Mouse (Mus musculus) telencephalon, adult 2 months (tissue): ENCODE measurements around the gene Dpm3.

Experiments
- DNase-seq: peaks from one replicate; pipeline ENCODE4 v3.0.0-alpha.2; 2011; ENCODE audit warnings: low read depth, low spot score

Dpm3 gene

GRCm38 (mm10) chr3:89268916-89269315 is 9.8 kb downstream of the Dpm3 start:
- DNase-seq = no peak

- no peak for DNase-seq
Observed at GRCm38 (mm10) chr3:89270051-89270755, 11.0 kb downstream of the Dpm3 start, which contains the start of gene Slc50a1. Gene Slc50a1, minus strand, starts transcription at chr3:89270570.

GRCm38 (mm10) chr3:89270891-89271290 is 11.7 kb downstream of the Dpm3 start:
- DNase-seq = no peak

GRCm38 (mm10) chr3:89271760-89272159 is 12.6 kb downstream of the Dpm3 start:
- DNase-seq = no peak

GRCm38 (mm10) chr3:89276061-89276460 is 16.9 kb downstream of the Dpm3 start:
- DNase-seq = no peak

- no peak for DNase-seq
Observed at GRCm38 (mm10) chr3:89277281-89278021, 18.3 kb downstream of the Dpm3 start.

GRCm38 (mm10) chr3:89278107-89278506 is 18.9 kb downstream of the Dpm3 start:
- no peak for DNase-seq

- no peak for DNase-seq
Observed at GRCm38 (mm10) chr3:89278643-89279042, 19.5 kb downstream of the Dpm3 start.

- no peak for DNase-seq
Observed at GRCm38 (mm10) chr3:89279153-89279890, 20.2 kb downstream of the Dpm3 start.

GRCm38 (mm10) chr3:89280050-89280605 is 21.0 kb downstream of the Dpm3 start:
- no peak for DNase-seq

- DNase-seq = no peak
Observed at GRCm38 (mm10) chr3:89280606-89281511, 21.7 kb downstream of the Dpm3 start, which contains the start of gene Efna1. Gene Efna1, minus strand, starts transcription at chr3:89281142.

GRCm38 (mm10) chr3:89281579-89282290 is 22.6 kb downstream of the Dpm3 start:
- DNase-seq = no peak

GRCm38 (mm10) chr3:89282291-89282643 is 23.1 kb downstream of the Dpm3 start:
- no peak for DNase-seq

GRCm38 (mm10) chr3:89284261-89284660 is 25.1 kb downstream of the Dpm3 start:
- no peak for DNase-seq

GRCm38 (mm10) chr3:89285526-89285925 is 26.4 kb downstream of the Dpm3 start:
- no peak for DNase-seq

GRCm38 (mm10) chr3:89287286-89287685 is 28.1 kb downstream of the Dpm3 start:
- DNase-seq = no peak

- no peak for DNase-seq
Observed at GRCm38 (mm10) chr3:89288503-89288928, 29.4 kb downstream of the Dpm3 start.

GRCm38 (mm10) chr3:89291874-89292273 is 32.7 kb downstream of the Dpm3 start:
- no peak for DNase-seq

GRCm38 (mm10) chr3:89292303-89292702 is 33.1 kb downstream of the Dpm3 start:
- DNase-seq = no peak

- DNase-seq = no peak
Observed at GRCm38 (mm10) chr3:89293247-89293918, 34.2 kb downstream of the Dpm3 start.
